Mouse (Mus musculus): ENCODE results near the gene C77080. TPM values are rescaled to one million over a fixed set of nuclear protein-coding genes. Genes with fewer than 3 reads are reported as not detected.

C77080 gene
- total RNA-seq, 1 experiment from 2014 or later, result not detected

GRCm38 (mm10) chr4:129272756-129273046 lies 11.5 kb upstream of the C77080 start:
- ATAC-seq (ENCODE audit: extremely low read depth, insufficient number of reproducible peaks, low FRiP score, poor library complexity, severe bottlenecking), result no peak

DNA sequence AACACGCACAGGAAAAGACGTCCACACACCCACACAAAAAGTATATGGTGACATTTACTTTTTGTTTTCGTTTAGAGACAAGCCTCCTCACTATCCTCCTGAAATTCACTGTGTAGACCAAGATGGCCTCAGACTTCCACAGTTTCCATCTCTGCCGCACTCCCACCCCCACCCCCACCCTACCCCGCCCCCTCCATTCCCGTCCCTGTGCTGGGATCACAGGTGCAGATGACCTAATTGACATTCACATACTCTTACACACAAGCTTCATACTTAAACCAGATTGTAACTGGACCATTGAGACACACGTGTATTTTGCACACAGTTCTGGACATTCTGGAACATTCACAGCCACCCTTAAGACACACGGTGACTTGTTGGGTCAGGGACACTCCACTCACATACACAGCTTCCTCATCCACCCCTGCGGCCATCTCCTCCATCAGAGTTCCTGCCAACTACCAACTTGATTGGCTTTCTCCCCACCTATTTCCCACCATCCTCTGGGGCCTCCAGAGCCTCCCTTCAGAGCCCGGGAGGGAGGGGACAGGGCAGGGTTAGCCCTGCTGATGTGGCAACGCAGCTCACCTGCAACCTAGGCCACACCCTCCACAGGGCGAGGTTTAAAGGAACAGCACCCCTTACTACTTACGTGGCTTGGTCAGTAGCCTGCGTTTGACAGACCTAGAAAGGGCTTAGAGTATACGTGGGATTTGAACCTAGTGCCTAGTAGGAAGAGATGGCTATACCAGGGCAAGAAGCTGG lies 11.0 kb upstream of the C77080 start:
- ATAC-seq (ENCODE audit: extremely low read depth, insufficient number of reproducible peaks, low FRiP score, poor library complexity, severe bottlenecking), result no peak

DNA sequence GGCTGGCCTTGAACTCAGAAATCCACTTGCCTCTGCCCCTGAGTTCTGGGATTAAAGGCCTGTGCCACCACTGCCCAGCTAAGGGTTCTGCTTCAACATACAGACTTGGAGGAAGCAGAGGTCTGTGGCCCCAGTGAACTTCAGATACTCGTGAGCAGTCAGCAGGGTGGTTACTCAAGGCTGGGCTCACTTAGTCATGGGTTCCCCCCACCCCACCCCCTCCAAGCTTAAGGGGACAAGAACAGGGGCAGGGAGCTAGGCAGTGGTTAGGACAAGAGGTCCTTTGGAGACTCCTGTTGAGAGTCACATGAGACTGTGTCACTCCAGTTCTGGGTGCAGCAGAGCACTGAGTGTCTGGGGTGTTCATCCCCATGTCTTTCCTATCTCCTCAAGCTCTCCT lies 7.5 kb upstream of the C77080 start:
- ATAC-seq (ENCODE audit: extremely low read depth, insufficient number of reproducible peaks, low FRiP score, poor library complexity, severe bottlenecking), result no peak

DNA sequence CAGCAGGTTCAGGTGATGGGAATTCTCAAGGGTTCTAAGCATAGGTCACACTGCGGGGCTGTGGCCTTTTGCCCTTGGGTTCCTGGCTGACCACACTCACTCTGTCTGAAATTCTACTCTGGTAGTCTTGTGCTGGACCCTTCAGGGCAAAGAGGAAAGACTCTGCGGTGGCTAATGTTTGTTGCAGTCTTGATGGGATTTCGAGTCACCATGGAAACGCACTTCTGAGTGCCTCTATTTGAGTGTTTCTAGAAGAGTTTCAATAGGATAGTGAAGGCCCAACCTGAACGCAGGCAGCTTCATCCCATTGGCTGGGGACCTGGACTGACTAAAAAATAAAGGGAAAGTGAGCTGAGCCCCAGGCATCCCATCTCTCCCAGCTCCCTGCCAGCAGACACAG lies 5.6 kb upstream of the C77080 start:
- no peak for ATAC-seq (ENCODE audit: extremely low read depth, insufficient number of reproducible peaks, low FRiP score, poor library complexity, severe bottlenecking)

GRCm38 (mm10) chr4:129266191-129266590 lies 5.0 kb upstream of the C77080 start:
- no peak for ATAC-seq (ENCODE audit: extremely low read depth, insufficient number of reproducible peaks, low FRiP score, poor library complexity, severe bottlenecking)

DNA sequence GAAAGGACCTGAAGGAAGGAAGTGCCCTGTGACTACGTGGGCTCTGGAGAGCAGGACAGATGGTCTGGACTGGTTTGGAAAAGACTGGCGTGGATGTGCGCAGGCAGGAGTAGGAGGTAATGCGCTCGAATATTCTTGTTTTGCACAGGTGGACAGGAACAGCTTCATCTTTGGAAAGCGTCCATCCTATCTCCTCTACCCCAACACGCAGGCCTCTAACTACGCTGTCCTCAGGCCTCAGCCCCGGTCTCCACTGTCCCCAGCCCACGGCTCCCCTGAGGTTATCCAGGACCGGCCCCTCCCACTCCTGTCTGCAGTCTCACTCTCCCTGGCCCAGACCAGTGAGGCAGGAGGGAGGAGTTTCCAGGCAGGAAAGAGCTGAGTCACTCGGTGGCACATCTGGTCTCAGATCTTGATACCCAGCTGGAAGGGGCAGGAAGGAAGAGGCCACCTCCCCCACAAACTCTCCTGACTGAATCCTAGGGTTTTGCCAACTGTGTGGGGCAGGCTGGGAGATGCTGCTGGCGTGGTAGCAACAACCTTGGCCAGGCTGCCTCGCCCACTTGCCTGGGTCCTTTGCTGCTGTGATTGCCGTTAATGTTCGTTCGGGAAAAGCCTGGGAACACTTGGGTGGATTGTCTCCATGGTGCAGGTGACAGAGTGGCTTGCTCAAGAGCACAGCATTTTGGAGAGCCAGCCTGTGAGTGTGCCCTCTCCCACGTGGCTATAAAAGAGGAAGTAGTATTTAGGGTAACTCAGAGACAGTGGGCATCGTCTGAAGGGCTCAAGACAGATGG lies 2.2 kb upstream of the C77080 start:
- peak; percentile 46; the same call in 1 of the 2 replicates for ATAC-seq (ENCODE audit: extremely low read depth, insufficient number of reproducible peaks, low FRiP score, poor library complexity, severe bottlenecking)

- no peak for ATAC-seq (ENCODE audit: extremely low read depth, insufficient number of reproducible peaks, low FRiP score, poor library complexity, severe bottlenecking)
Measured at GRCm38 (mm10) chr4:129260678-129261077, 526 bp downstream of the C77080 start.

DNA sequence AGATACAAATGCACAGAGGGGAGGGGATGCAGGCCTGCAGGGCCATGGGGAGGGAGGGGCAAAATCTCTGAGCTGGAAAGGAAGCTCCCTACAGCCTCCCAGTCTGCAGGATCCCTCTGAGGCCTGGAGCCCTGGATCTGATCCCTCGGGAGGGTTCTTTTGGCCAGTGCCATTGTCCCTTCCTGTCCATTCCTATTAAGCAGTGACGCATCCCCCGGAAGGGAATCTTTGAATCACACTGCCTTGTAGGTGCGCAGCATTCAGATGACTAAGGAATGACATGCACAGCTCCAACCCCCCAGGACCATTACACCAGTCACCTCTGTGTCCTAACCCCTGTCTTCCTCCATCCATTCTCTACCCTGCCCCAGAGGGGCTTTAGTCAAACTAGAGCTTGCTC lies 2.1 kb downstream of the C77080 start:
- ATAC-seq (ENCODE audit: extremely low read depth, insufficient number of reproducible peaks, low FRiP score, poor library complexity, severe bottlenecking), result no peak

GRCm38 (mm10) chr4:129256450-129257380 lies 4.5 kb downstream of the C77080 start:
- ATAC-seq (ENCODE audit: extremely low read depth, insufficient number of reproducible peaks, low FRiP score, poor library complexity, severe bottlenecking), result no peak

- no peak for ATAC-seq (ENCODE audit: extremely low read depth, insufficient number of reproducible peaks, low FRiP score, poor library complexity, severe bottlenecking)
Measured at GRCm38 (mm10) chr4:129254571-129254970, 6.6 kb downstream of the C77080 start.

DNA sequence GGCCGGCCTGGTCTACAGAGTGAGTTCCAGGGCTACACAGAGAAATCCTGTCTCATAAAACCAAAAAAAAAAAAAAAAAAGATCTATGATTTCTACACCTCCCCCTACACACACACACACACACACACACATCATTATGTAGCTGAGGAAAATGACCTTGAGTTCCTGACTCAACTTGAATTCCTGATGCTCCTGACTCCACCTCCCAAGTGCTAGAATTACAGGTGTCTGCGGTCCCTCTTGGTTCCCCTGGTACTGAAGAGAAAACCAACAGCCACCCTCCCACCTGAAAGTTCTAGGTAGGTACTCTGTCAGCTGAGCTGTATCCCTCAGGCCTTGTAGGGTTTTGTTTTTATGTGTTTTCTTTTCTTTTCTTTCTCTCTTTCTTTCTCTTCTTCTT lies 8.7 kb downstream of the C77080 start:
- no peak for ATAC-seq (ENCODE audit: extremely low read depth, insufficient number of reproducible peaks, low FRiP score, poor library complexity, severe bottlenecking)

DNA sequence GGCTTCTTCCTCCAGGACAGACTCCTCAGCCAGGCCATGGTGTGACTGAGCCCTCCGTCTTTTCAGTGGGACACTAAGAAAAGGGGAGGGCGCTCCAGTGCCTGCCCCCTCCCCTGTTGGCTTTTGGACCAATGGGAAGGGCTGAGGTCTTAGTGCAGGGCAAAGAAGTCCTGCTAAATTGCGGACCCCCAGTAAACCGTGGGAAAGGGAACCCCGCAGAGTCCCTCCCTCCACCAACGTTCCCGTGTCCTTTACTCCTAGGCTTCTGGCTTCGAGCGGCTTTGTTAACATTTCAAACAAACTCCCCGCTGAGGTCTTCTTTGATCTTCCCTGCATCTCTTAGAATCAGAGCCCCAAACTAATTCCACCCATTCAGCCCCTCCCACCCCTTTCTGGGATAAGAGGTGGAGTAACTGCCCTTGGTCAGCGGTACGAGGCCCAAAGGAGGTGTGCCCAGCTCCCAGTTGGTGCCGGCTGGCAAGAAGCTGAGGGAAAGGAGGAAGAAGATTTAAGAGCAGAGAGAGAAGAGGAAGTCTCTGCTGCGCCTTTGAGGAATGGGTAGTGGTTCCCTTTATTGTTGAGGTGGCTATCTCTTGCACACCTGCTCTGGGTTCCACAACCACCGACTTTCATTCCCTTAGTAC lies 9.6 kb downstream of the C77080 start:
- peak; percentile 24; the same call in 1 of the 2 replicates for ATAC-seq (ENCODE audit: extremely low read depth, insufficient number of reproducible peaks, low FRiP score, poor library complexity, severe bottlenecking)

GRCm38 (mm10) chr4:129250759-129251481 lies 10.3 kb downstream of the C77080 start:
- ATAC-seq (ENCODE audit: extremely low read depth, insufficient number of reproducible peaks, low FRiP score, poor library complexity, severe bottlenecking), result no peak

- no peak for ATAC-seq (ENCODE audit: extremely low read depth, insufficient number of reproducible peaks, low FRiP score, poor library complexity, severe bottlenecking)
Measured at GRCm38 (mm10) chr4:129249288-129249687, 11.9 kb downstream of the C77080 start.

- ATAC-seq (ENCODE audit: extremely low read depth, insufficient number of reproducible peaks, low FRiP score, poor library complexity, severe bottlenecking), result no peak
Measured at GRCm38 (mm10) chr4:129248243-129248767, 12.9 kb downstream of the C77080 start.

GRCm38 (mm10) chr4:129247381-129248242 lies 13.6 kb downstream of the C77080 start:
- ATAC-seq (ENCODE audit: extremely low read depth, insufficient number of reproducible peaks, low FRiP score, poor library complexity, severe bottlenecking), result no peak

Measured in neutrophil, adult 5-6 weeks (primary cell).